Mouse (Mus musculus) embryonic facial prominence, embryonic 15.5 days (tissue): ENCODE results near the gene Abcc9. TPM values are rescaled to one million over a fixed set of nuclear protein-coding genes. Genes with fewer than 3 reads are reported as not detected.

Experiments
- ATAC-seq: fragments of 200-750 bp; cut with Nextera tagmentation; 2 replicates; pipeline ENCODE4 v1.8.0; 2017; ENCODE audit warnings: low read depth, moderate TSS enrichment; ENCODE audit not compliant: insufficient number of reproducible peaks, low FRiP score, low TSS enrichment
- H3K27ac ChIP-seq: fragments of 300-500 bp; sonication (generic); replicated peaks from 2 replicates; pipeline ENCODE4 v1.5.1; 2015; ENCODE audit warnings: mild to moderate bottlenecking, inconsistent platforms
- H3K27me3 ChIP-seq: fragments of 300-500 bp; sonication (generic); 2 replicates; pipeline ENCODE4 v1.6.1; 2015; ENCODE audit warnings: inconsistent platforms
- H3K36me3 ChIP-seq: fragments of 300-500 bp; sonication (generic); 2 replicates; pipeline ENCODE4 v1.6.1; 2015; ENCODE audit warnings: mild to moderate bottlenecking, inconsistent platforms
- H3K4me1 ChIP-seq: fragments of 300-500 bp; sonication (generic); 2 replicates; pipeline ENCODE4 v1.6.1; 2015; ENCODE audit warnings: inconsistent platforms
- H3K4me2 ChIP-seq: fragments of 300-500 bp; sonication (generic); replicated peaks from 2 replicates; pipeline ENCODE4 v1.6.1; 2015; ENCODE audit warnings: mild to moderate bottlenecking, inconsistent platforms
- H3K4me3 ChIP-seq: fragments of 300-500 bp; sonication (generic); replicated peaks from 2 replicates; pipeline ENCODE4 v1.5.1; 2015; ENCODE audit warnings: mild to moderate bottlenecking, inconsistent platforms
- H3K9ac ChIP-seq: fragments of 300-500 bp; sonication (generic); 2 replicates; pipeline ENCODE4 v1.6.1; 2015; ENCODE audit warnings: inconsistent platforms
- H3K9me3 ChIP-seq: fragments of 300-500 bp; sonication (generic); replicated peaks from 2 replicates; pipeline ENCODE4 v1.6.1; 2016; ENCODE audit warnings: inconsistent platforms
- WGBS: fragments of 180-500 bp; shearing (Covaris S2); methylation state at CpG from one replicate; pipeline ENCODE4 v1.1.7; 2015; 5-methylcytosine and 5-hydroxymethylcytosine counted together
- polyA plus RNA-seq: library from polyadenylated mRNA; unstranded; fragments of >200 nt; fragmentation: Nextera tagmentation; extraction: Ambion mirVana; gene quantifications from 2 replicates; pipeline ENCODE4 v1.2.1, GENCODE M21; 2015

Gene Abcc9
- polyA plus RNA-seq, 1 experiment from 2014 or later, result 4.9 TPM

DNA sequence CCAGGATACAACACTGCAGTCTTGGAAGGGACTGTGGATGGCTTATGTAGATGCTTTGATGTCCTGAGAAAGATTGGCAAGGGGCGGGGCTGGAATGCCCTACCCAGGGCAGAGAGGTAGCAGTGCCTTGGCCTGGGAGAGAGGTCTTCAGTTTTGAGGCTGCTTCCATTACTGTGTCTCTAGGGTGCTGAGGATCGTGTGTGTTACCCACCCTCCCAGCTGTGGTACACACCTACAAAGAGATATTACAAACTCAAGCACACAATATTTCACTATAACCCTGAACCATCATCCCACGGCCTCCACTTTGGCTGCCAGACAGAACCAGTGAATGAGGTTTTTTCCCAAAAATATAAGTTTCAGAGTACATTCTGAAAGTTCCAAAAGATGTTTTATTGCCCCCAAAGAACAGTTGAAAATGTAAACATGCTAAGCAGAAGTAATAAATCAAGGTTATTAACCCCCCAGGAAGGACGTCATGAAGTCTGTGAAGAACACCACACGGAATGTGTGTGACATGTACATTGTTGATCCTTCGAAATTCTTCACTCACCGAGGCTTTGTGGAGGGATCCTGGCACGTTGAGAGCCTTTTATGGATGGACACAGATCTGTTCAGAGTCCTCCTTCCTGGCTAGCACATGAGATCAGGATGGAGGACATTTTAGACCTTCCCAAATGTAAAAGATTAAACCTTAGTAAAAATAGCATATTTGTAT, 159.9 kb downstream of the Abcc9 start:
- H3K4me3 ChIP-seq, result no peak overlapping the region
- 0 out of 2 replicates have a peak, but pooled peaks cover 6% of the 10 kb centered on the region for H3K4me1 ChIP-seq
- no peak for ATAC-seq
- H3K36me3 ChIP-seq, result no peaks in the 10 kb centered on the region
- no peaks in the 10 kb centered on the region for H3K27me3 ChIP-seq
- 64% methylated on average over 8 of the region's 8 CpGs for WGBS
- H3K27ac ChIP-seq, result no peak overlapping the region
- H3K9ac ChIP-seq, result no peak overlapping the region
- H3K4me2 ChIP-seq, result no peak overlapping the region
- no peaks in the 10 kb centered on the region for H3K9me3 ChIP-seq

DNA sequence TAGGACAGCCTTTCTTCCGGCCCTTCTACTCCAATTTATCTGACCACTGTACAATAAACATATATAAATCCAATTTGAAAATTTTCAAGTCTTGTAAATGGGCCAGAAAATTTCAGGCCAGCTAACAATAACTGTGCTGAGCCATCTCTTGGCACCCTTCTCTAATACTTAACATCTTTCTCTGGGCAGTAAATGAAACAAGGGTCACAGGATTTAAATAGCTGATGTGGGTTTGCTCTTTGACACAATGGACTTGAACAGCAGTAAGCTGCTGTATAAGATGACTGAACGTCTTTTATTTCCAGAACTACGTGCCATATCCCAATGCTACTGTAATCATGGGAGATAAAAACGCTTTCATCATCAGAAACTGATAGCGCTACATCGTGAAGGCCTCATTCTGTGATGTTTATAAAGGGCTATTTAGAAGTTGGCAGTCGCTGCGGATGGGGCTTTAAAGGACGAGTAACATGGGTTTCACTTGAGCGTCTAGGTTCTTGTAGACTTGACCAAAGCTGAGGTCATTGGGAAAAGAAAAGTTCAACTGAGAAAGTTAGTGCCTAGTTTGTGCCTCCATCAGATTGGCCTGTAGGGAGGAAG, 161.5 kb downstream of the Abcc9 start:
- ATAC-seq, result no peak
- H3K9me3 ChIP-seq, result no peaks in the 10 kb centered on the region
- no peak overlapping the region for H3K9ac ChIP-seq
- H3K4me2 ChIP-seq, result no peak overlapping the region
- 0 out of 2 replicates have a peak, but pooled peaks cover 6% of the 10 kb centered on the region for H3K4me1 ChIP-seq
- no peaks in the 10 kb centered on the region for H3K36me3 ChIP-seq
- WGBS, result 87% methylated on average over 10 of the region's 10 CpGs
- no peak overlapping the region for H3K4me3 ChIP-seq
- no peaks in the 10 kb centered on the region for H3K27me3 ChIP-seq
- no peak overlapping the region for H3K27ac ChIP-seq

- H3K27me3 ChIP-seq, result no peaks in the 10 kb centered on the region
- H3K4me1 ChIP-seq, result 0 out of 2 replicates have a peak, but pooled peaks cover 4% of the 10 kb centered on the region
- H3K4me2 ChIP-seq, result no peak overlapping the region
- no peak overlapping the region for H3K27ac ChIP-seq
- no peak overlapping the region for H3K9ac ChIP-seq
- H3K36me3 ChIP-seq, result no peaks in the 10 kb centered on the region
- no peak overlapping the region for H3K4me3 ChIP-seq
- ATAC-seq, result no peak
- H3K9me3 ChIP-seq, result no peaks in the 10 kb centered on the region
- 81% methylated on average over 5 of the region's 5 CpGs for WGBS
Measured at GRCm38 (mm10) chr6:142540131-142540530, 162.0 kb downstream of the Abcc9 start.

GRCm38 (mm10) chr6:142538503-142538902, 163.6 kb downstream of the Abcc9 start:
- H3K4me2 ChIP-seq, result no peak overlapping the region
- no peak for ATAC-seq
- H3K36me3 ChIP-seq, result no peaks in the 10 kb centered on the region
- H3K9ac ChIP-seq, result no peak overlapping the region
- no peaks in the 10 kb centered on the region for H3K27me3 ChIP-seq
- no peaks in the 10 kb centered on the region for H3K9me3 ChIP-seq
- no peak overlapping the region for H3K4me3 ChIP-seq
- H3K4me1 ChIP-seq, result no peaks in the 10 kb centered on the region
- no peak overlapping the region for H3K27ac ChIP-seq
- WGBS, result 73% methylated on average over 17 of the region's 17 CpGs

Other genes starting within 250 kb of the Abcc9 start
- 0.05 TPM in 1 of 2 replicates, not detected in the other for gene Gys2, start 229.2 kb downstream of the Abcc9 start, polyA plus RNA-seq
- 211 and 225 TPM in 2 replicates for gene Ldhb, start 194.4 kb downstream of the Abcc9 start, polyA plus RNA-seq
- 15.2 and 16.0 TPM in 2 replicates for gene Kcnj8, start 130.7 kb downstream of the Abcc9 start, polyA plus RNA-seq
- 81.9 and 83.5 TPM in 2 replicates for gene Cmas, start 54.4 kb upstream of the Abcc9 start, polyA plus RNA-seq
- gene Sult6b2, start 102.2 kb upstream of the Abcc9 start, polyA plus RNA-seq, result not detected in 2 replicates